Mouse (Mus musculus) stomach, postnatal 0 days (tissue): ENCODE data around the gene Tet3. TPM values are rescaled to one million over a fixed set of nuclear protein-coding genes. Genes with fewer than 3 reads are reported as not detected.

Source experiments
- ATAC-seq: fragments of 200-750 bp; cut with Nextera tagmentation; 2 replicates; pipeline ENCODE4 v1.8.0; 2017; ENCODE audit not compliant: low FRiP score, low TSS enrichment
- DNase-seq: peaks from one replicate; pipeline ENCODE4 v3.0.0-alpha.2; 2016; ENCODE audit warnings: low spot score
- H3K27ac ChIP-seq: fragments of 300-500 bp; sonication (generic); replicated peaks from 2 replicates; pipeline ENCODE4 v1.5.1; 2014; ENCODE audit warnings: mild to moderate bottlenecking, control low read depth
- H3K27me3 ChIP-seq: fragments of 300-500 bp; sonication (generic); 2 replicates; pipeline ENCODE4 v1.6.1; 2014; ENCODE audit warnings: low read length; ENCODE audit not compliant: control insufficient read depth, insufficient read depth
- H3K36me3 ChIP-seq: fragments of 300-500 bp; sonication (generic); 2 replicates; pipeline ENCODE4 v1.6.1; 2014; ENCODE audit warnings: low read length, mixed read lengths; ENCODE audit not compliant: control insufficient read depth, insufficient read depth
- H3K4me1 ChIP-seq: fragments of 300-500 bp; sonication (generic); replicated peaks from 2 replicates; pipeline ENCODE4 v1.6.1; 2014; ENCODE audit warnings: antibody characterized with exemption; ENCODE audit not compliant: control insufficient read depth, insufficient read depth
- H3K4me2 ChIP-seq: fragments of 300-500 bp; sonication (generic); replicated peaks from 2 replicates; pipeline ENCODE4 v1.6.1; 2014; ENCODE audit warnings: low read depth, mild to moderate bottlenecking, control low read depth, moderate library complexity
- H3K4me3 ChIP-seq: fragments of 300-500 bp; sonication (generic); 2 replicates; pipeline ENCODE4 v1.5.1; 2014; ENCODE audit warnings: low read depth, low read length, control low read depth
- H3K9ac ChIP-seq: fragments of 300-500 bp; sonication (generic); 2 replicates; pipeline ENCODE4 v1.6.1; 2014; ENCODE audit warnings: mild to moderate bottlenecking, low read length, control low read depth, mixed read lengths
- H3K9me3 ChIP-seq: fragments of 300-500 bp; sonication (generic); 2 replicates; pipeline ENCODE4 v1.6.1; 2016; ENCODE audit warnings: low read length; ENCODE audit not compliant: control insufficient read depth
- CTCF ChIP-seq: IDR thresholded peaks from 2 replicates; pipeline ENCODE4 v1.5.1; 2016; ENCODE audit warnings: antibody characterized with exemption, low read depth, mild to moderate bottlenecking, moderate library complexity
- EP300 ChIP-seq: optimal IDR thresholded peaks from 2 replicates; pipeline ENCODE3; 2016; ENCODE audit warnings: antibody characterized with exemption
- WGBS: fragments of 180-500 bp; shearing (Covaris S2); extraction: QIAGEN DNeasy Blood & Tissue Kit; methylation state at CpG from one replicate; pipeline ENCODE4 v1.1.7; 2014; 5-methylcytosine and 5-hydroxymethylcytosine counted together
- polyA plus RNA-seq: library from polyadenylated mRNA; unstranded; fragments of >200 nt; fragmentation: Nextera tagmentation; extraction: Ambion mirVana; gene quantifications from 2 replicates; pipeline ENCODE4 v1.2.1, GENCODE M21; 2015

Gene Tet3
- polyA plus RNA-seq, 1 experiment from 2014 or later, result 22.7 TPM

- Histone ChIP-seq H3K9me3 (no peaks in the 10 kb centered on the region), H3K36me3 (no peaks in the 10 kb centered on the region), H3K4me2 (no peak overlapping the region), H3K27me3 (no peaks in the 10 kb centered on the region), H3K27ac (no peak overlapping the region), H3K4me3 (no peak overlapping the region), H3K9ac (no peak overlapping the region), H3K4me1 (peaks cover 10% of the 10 kb centered on the region)
- TF ChIP-seq CTCF (no peak), EP300 (no peak)
- WGBS, result 66% methylated on average over 3 of the region's 3 CpGs
- ATAC-seq (no peak), DNase-seq (no peak)
Measured at GRCm38 (mm10) chr6:83417531-83417930, 41.4 kb downstream of the Tet3 start.

- TF ChIP-seq EP300 (no peak), CTCF (no peak)
- Histone ChIP-seq H3K9me3 (no peaks in the 10 kb centered on the region), H3K27me3 (no peaks in the 10 kb centered on the region), H3K36me3 (no peaks in the 10 kb centered on the region), H3K27ac (no peak overlapping the region), H3K4me2 (no peak overlapping the region), H3K9ac (no peak overlapping the region), H3K4me1 (peaks cover 14% of the 10 kb centered on the region), H3K4me3 (no peak overlapping the region)
- ATAC-seq (no peak), DNase-seq (no peak)
- 75% methylated on average over 2 of the region's 2 CpGs for WGBS
Measured at GRCm38 (mm10) chr6:83417104-83417502, 41.8 kb downstream of the Tet3 start.

- peak; percentile 65 for ATAC-seq
- peak overlapping the region; percentile 63 for H3K27ac ChIP-seq
- TF ChIP-seq CTCF (no peak), EP300 (no peak)
Measured at GRCm38 (mm10) chr6:83416261-83417103, 42.4 kb downstream of the Tet3 start.

GRCm38 (mm10) chr6:83415356-83415940 is 43.4 kb downstream of the Tet3 start:
- H3K9ac ChIP-seq, result no peak overlapping the region
- H3K4me2 ChIP-seq, result no peak overlapping the region
- H3K27me3 ChIP-seq, result no peaks in the 10 kb centered on the region
- no peaks in the 10 kb centered on the region for H3K36me3 ChIP-seq
- H3K27ac ChIP-seq, result peak overlapping the region; percentile 63; the same call in 1 of the 2 replicates
- WGBS, result 76% methylated on average over 12 of the region's 12 CpGs
- peaks cover 20% of the 10 kb centered on the region for H3K4me1 ChIP-seq
- TF ChIP-seq CTCF, result no peak
- no peak for TF ChIP-seq EP300
- H3K4me3 ChIP-seq, result no peak overlapping the region
- no peak for DNase-seq
- H3K9me3 ChIP-seq, result no peaks in the 10 kb centered on the region
- no peak for ATAC-seq

More at GRCm38 (mm10) chr6:83416261-83417103, 42.4 kb downstream of the Tet3 start:
- Histone ChIP-seq H3K4me3 (no peak overlapping the region), H3K4me2 (no peak overlapping the region), H3K36me3 (no peaks in the 10 kb centered on the region), H3K27me3 (no peaks in the 10 kb centered on the region), H3K4me1 (peaks cover 18% of the 10 kb centered on the region), H3K9ac (no peak overlapping the region), H3K9me3 (no peaks in the 10 kb centered on the region)
- 49% methylated on average over 3 of the region's 3 CpGs for WGBS
- DNase-seq, result peak; percentile 64

- H3K27ac ChIP-seq, result peak overlapping the region; percentile 25; the same call in 1 of the 2 replicates
- H3K4me1 ChIP-seq, result peaks cover 20% of the 10 kb centered on the region
- DNase-seq, result no peak
Measured at GRCm38 (mm10) chr6:83414601-83415355, 44.1 kb downstream of the Tet3 start.

More at GRCm38 (mm10) chr6:83414601-83415355, 44.1 kb downstream of the Tet3 start:
- Histone ChIP-seq H3K9ac (no peak overlapping the region), H3K9me3 (no peaks in the 10 kb centered on the region), H3K27me3 (no peaks in the 10 kb centered on the region), H3K4me2 (no peak overlapping the region), H3K36me3 (no peaks in the 10 kb centered on the region), H3K4me3 (no peak overlapping the region)
- 78% methylated on average over 9 of the region's 9 CpGs for WGBS
- no peak for ATAC-seq
- TF ChIP-seq EP300 (no peak), CTCF (no peak)
